Mouse (Mus musculus): ENCODE data around the gene Sema5b.

Gene Sema5b

DNA sequence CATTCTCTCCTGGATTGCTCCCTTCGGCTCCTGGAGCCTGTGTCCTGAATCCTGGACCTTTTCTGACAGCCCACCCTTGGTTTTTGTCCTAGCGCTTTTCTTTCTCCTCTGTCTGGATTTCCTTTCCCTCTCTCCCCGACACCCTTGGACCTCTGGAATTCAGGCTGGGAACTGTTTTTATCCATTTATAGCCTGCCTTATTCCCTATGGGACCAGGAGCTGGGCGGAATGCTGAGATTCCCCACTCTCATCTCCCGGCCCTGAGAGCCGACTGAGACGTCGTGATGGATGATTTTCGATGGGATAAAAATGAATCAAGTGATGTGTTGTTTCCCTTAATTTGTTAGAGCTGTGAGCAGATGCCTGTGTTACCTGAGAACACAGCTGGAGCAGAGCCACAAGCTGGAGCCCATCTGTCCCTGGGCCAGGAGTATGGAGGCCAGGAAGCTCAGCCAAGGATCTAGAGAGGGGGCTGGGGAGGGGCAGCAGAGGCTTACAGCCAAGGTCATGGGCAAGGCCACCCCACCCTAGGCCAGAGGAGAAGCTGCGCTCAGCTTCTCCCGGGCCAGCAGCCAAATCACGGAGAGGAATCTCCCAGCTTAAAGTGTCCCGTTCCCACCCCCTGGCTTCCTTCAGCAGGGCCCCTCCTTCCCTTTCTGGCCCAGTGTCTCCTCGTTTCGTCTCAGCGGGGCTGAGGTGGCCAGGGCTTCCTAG lies 89.7 kb downstream of the Sema5b start:
- no peak for DNase-seq (ENCODE audit: low spot score)

- DNase-seq (ENCODE audit: low spot score): no peak
Measured at GRCm38 (mm10) chr16:35633058-35633457, 92.1 kb downstream of the Sema5b start.

GRCm38 (mm10) chr16:35634971-35635370 lies 94.0 kb downstream of the Sema5b start:
- no peak for DNase-seq (ENCODE audit: low spot score)

DNA sequence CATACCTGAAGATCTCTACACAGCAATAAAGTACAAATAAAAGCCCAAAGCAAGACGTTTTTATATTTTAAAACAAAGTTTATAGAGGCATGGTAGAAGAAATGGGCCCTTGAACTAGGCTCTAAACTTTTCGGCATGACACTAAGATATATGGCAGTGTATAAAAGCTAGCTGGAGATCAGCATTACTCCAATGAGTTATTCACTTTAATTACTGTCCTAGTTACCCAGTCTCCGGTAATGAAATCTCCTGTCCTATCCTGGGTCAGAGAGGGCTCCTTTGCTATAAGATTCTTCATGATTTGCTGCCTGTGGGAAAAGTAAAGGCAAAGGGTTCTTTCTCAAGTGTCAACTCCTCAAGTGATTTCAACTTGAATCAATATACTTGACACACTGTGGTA lies 98.6 kb downstream of the Sema5b start:
- DNase-seq (ENCODE audit: low spot score): no peak

DNA sequence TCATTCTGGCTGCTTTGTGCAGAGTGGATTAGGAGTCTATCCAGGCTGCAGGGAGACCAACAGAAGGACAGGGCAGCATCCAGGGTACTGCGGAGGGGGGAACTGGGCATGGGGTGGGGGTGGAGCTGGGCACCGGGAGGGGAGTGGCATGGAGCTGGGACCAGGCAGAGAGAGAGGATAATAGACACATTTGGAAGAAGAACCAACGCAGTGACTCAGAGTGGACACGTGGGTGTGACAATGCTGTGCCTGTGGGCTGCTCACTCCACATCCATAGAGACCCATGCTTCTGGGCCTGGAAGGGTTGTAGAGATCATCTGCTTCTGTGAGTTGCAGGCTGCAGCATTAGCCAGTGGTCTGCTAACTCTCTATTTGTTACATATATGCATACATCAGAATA lies 107.9 kb downstream of the Sema5b start:
- DNase-seq (ENCODE audit: low spot score): no peak

- no peak for DNase-seq (ENCODE audit: low spot score)
Measured at GRCm38 (mm10) chr16:35652206-35652605, 111.3 kb downstream of the Sema5b start.

GRCm38 (mm10) chr16:35652706-35653105 lies 111.8 kb downstream of the Sema5b start:
- DNase-seq (ENCODE audit: low spot score): no peak

GRCm38 (mm10) chr16:35653951-35654350 lies 113.0 kb downstream of the Sema5b start:
- DNase-seq (ENCODE audit: low spot score): no peak

GRCm38 (mm10) chr16:35660222-35660621 lies 119.3 kb downstream of the Sema5b start:
- DNase-seq (ENCODE audit: low spot score): no peak

DNA sequence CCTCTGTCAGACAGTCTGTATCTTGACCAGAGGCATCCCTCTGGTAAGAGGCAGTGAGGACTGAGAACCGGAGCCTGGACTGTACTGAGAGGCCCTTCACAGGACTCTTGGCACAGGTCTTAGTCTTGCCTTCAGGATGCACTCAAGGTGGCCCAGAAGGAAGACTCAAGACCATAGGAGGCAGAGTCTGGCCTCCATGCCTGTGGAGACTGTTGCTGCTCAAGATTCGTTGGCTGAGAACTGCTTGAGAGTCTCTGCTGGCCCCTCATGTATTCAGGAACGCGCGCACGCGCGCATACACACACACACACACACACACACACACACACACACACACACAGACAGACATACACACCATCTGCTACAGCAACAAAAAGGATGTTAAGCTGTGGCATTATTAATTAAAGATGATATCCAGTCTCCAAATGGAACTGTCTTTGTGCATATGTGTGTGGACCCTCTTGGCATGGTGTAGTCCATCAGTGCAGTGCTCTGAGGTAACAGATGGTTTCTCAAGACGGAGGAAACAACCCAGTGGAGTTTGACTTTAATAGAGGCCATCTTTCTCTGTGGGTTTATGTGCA lies 123.0 kb downstream of the Sema5b start:
- DNase-seq (ENCODE audit: low spot score): no peak

DNA sequence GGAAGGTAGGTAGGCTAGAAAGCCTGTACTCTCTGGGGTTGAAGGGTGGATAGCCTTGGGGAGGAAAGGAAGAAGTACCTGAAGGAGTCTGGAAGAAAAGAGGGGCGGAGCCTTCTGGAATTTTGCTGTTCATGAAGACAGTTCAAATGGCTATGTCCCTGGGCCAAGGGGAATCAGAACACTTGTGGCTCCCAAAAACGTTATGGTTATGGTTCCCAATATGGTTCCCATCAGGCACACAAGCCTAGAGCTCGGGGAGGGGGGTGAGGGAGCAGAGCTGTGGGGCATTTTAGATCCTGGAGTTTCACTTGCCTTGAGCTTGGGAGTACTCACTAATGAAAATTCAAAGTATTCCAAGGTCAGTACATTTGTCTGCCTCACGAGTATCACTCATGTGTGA lies 123.9 kb downstream of the Sema5b start:
- no peak for DNase-seq (ENCODE audit: low spot score)

- no peak for DNase-seq (ENCODE audit: low spot score)
Measured at GRCm38 (mm10) chr16:35677511-35678113, 136.7 kb downstream of the Sema5b start.

- no peak for DNase-seq (ENCODE audit: low spot score)
Measured at GRCm38 (mm10) chr16:35678476-35678875, 137.5 kb downstream of the Sema5b start.

DNA sequence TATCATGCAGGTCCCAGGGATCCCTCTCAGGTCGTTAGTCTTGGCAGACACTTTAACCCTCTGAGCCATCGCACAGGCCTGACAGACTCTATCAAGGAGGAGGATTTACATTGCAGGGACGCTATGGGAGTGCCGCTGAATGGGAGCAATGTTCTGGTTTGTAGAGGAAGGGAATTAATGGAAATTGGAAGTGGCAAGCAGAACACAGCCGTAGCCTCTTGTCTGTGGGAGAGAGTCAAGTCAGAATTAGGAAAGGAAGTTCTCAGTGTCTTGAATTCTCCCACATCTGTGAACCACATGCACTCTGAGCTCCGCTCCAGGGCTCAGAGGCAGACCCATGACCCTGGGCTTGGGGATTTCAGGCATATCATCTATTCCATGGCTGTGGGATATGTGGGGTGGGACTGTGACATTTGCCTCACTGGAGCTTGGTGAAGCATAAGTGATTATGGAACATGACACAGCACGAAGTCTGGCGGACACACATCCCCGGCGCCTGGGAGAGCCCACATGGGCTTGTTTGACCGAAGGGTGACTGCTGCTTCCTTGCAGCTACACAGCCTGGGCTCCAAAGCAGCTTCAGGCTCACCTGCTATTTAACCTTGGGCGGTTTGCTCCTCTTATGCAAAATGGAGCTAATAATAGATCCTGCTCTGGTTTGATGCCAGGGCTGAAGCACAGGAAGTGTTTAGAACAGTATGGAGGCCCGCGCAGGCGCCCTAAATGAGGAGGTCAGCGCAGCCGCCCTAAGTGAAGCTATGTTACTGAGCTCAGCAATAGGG lies 140.6 kb downstream of the Sema5b start:
- DNase-seq (ENCODE audit: low spot score): no peak

DNA sequence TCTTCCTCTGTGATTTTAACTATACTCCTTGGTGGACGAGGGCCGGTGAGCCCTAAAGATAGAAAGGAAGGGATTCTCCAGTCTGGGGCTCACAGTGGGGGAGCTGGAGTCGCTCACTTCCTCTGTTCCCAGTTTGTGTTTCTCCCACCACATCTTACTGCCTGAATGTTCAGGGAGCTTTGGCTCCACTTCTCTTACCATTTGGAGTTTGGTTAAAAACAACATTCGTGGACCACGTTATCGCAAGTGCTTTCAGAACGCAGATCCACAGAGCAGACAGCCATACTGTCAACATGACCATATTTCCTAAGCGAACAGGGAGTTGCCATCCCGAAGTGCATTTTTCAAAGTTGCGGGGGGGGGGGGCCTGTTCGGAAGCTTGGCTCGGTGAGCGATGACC lies 144.1 kb downstream of the Sema5b start:
- no peak for DNase-seq (ENCODE audit: low spot score)

DNA sequence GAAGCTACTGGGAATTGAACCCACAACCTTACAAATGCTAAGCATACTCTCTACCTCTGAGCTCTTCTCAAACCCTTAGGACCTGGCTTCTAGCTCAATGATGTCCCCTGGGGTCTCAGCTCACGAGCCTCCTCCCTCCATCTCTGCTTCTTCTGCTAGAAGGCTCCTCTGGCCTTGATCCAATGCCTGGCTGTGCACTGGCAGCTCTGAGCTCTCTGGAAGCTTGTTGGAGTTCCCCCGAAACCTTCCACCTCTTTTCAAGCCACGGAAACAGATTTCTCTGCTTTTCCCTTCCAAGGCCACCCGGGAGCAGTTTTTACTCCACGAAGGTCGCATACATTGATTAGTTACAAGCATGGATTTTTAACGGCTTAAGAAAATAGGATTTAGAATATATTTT lies 145.5 kb downstream of the Sema5b start:
- DNase-seq (ENCODE audit: low spot score): no peak

- DNase-seq (ENCODE audit: low spot score): no peak
Measured at GRCm38 (mm10) chr16:35691606-35692005, 150.7 kb downstream of the Sema5b start.

DNA sequence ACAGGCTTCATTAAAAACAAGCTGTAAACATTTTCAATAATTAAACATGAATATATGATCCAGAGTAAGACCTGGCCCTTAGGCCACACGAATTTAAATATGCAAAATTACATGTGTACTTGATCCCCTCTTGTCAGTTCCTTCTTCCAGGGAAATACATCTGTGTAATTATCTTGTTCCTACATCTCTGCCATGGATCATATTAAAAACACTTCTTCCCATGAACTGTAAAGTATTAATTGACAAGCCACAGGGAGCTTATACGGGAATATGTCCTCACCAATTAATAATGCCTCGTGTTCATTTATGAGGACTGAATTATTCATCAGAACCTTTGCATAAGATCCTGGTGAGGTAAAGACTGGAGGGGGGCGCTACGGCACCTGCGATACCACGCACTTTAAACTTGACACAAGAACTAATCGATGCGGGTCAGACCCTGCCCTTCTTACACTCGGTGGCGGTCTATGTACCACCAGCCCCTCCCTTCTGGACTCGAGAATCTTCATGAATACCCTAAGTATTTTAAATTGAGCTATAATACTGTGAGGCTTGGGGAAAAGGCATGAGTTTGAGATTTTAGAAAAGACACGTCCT lies 153.4 kb downstream of the Sema5b start:
- no peak for DNase-seq (ENCODE audit: low spot score)

DNA sequence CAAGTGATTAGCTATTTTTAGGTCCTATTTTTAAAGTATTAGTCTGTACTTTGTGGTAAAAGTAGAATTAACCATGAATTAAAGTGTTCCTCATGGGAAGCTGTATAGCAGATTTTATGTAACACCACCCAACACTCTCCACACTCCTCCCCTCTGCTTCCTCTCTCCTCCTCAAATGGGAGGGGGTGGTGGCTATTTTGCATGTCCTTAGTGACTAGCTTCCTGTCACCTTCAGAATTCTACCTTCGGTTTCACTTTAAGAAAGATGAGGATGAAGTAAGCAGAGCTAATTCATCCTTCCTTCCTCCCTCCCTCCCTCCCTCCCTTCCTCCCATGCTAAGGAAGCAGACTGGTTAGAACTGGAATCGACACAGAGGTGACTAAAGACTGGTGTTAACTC lies 155.2 kb downstream of the Sema5b start:
- no peak for DNase-seq (ENCODE audit: low spot score)

DNA sequence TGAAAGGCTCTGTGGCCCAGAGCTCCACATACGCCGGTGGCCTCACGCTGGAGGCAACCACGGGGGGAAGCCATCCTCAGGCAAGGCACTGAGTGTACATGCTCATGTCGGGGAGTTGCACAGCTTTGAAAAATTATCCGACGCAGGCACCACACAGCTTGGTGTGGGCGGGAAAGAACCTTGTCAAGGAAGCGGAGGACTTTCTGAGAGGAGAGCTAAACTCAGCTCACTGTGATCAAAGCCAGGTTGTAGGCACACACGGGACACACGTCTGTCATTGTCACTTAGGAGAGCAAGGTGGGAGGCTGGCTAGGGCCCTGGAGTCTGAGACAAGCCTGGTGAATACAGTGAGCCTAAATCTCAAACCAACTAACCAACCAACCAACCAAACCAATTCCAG lies 160.9 kb downstream of the Sema5b start:
- DNase-seq (ENCODE audit: low spot score): no peak

DNA sequence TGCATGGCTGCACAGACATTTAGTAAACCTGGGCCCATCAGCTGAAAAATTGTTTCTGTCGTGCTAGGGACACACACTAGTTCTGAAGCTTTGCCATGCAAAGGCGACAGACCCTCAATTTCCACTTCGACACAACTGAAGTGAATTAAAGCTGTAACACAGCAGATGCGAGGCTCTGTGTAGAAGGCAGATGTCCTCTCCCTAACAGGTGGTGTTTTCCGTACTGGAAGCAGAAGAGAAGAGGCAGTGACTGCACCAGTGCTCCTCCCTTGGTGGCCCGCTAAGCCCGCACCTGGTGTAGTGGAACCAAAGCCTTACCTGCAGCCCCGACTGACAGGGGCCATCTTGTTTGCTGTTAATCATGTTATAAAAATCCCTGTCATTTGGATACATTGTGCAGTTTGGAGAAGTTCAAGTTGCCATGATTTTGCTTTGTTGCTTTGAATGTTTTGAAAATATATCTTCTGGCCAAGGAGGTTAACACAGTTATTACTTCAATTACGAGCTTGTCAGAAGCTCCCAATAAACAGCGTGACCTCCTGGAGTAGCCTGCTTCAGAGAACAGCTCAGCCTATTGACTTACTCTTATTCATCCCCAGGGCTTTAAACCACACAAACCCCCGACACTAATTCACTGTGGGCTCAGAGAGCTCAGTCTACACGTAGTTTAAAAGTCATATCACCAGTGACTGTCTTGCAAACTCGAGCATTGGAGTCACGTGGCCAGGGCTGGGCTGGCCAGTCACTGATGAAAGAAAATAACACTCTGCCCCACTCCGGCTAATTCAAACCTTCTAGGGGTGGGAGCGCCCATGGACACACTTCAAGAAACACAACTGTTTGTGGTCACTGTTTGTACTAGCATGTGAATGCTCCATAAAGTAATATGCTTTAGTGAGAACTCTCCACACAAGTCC lies 163.1 kb downstream of the Sema5b start:
- no peak for DNase-seq (ENCODE audit: low spot score)
